Mouse (Mus musculus) heart, postnatal 0 days (tissue): Measurements from ENCODE around the gene Rlbp1.

Source experiments
- CTCF ChIP-seq: IDR thresholded peaks from 2 replicates; pipeline ENCODE4 v1.5.1; 2016; ENCODE audit warnings: antibody characterized with exemption, control low read depth, low read depth
- EP300 ChIP-seq: IDR thresholded peaks from 2 replicates; pipeline ENCODE4 v1.6.1; 2016; ENCODE audit warnings: antibody characterized with exemption, low read depth

- TF ChIP-seq CTCF: no peak
- TF ChIP-seq EP300: no peak
These were observed 50.4 kb downstream of the Rlbp1 start for GRCm38 (mm10) chr7:79336362-79336910.
